Mouse (Mus musculus) erythroblast, adult 5-6 weeks (primary cell): ENCODE results near the gene Ptprd. TPM values are rescaled to one million over a fixed set of nuclear protein-coding genes. Genes with fewer than 3 reads are reported as not detected.

Source experiments
- ATAC-seq: replicated peaks from 2 replicates; pipeline ENCODE4 v1.8.0; 2016; ENCODE audit warnings: moderate number of reproducible peaks, mild to moderate bottlenecking, moderate TSS enrichment, inconsistent platforms; ENCODE audit not compliant: poor library complexity, low FRiP score, severe bottlenecking
- total RNA-seq, 2 experiments: library from RNA; stranded (forward) in 1 of 2; stranded (reverse) in 1 of 2; fragments of 150-400 nt in 1 of 2; fragments of 200-764, 138-1000 nt in 1 of 2; gene quantifications; 2 replicates each; pipeline versions ENCODE4 v1.2.3 to v1.2.4; 2015 to 2017; ENCODE audit warnings: low replicate concordance in 2 of 2

Gene Ptprd
- total RNA-seq (2015; ENCODE audit: low replicate concordance), result not detected in 2 replicates
- total RNA-seq (2017; ENCODE audit: low replicate concordance), result not detected in 2 replicates

DNA sequence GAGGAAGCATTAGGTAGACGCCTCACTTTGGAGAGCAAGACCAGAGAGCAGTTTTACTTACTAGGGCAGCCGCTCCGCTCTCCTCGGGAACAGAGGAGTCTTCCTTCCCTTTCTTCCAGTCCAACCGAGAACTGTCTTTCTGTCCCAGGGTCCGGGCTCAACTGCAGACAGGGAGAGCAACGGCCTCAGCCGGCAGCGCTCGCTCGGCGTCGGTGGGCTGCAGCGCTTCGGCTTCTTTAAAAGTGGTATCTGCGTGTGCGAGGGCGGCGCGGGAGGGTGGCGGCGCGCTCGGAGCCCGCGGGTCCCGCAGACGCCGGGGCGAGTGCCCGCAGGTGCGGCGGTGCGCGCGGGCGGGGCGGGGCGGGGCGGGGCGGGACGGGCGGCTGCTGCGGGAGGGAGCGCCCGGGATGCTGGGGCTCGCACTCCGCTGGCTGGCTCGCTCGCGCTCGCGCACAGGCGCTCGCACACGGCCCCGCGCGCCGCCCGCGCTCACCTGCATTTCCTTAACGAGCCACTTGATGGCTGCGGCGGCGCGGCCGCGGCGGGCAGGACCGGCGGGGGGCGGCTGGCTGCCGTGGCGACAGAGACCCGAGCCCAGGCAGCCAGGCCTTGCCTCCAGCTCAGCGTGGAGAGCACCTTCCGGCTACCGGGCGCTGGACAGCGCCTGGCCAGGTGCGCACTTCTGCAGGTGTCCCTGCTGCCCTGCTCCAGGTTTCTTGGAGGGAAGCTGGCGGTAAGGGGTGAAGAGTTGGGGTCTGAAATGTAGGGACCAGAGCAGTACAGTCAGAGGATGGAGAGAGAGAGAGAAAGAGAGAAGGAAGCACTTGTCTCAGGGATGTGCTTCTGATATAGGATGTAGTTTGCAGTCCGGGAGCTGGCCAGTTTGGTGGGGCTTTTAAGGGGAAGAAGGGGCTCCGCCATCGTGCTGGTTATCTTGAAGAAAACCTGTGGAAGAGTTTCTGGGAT lies at the start of gene Ptprd:
Ptprd (minus strand) TSS at position 433 of the 966 bp plus-strand sequence.
- no peak for ATAC-seq

- ATAC-seq, result no peak
Observed at GRCm38 (mm10) chr4:78235820-78236219, 24.1 kb upstream of the Ptprd start.

GRCm38 (mm10) chr4:78235316-78235715 lies 23.6 kb upstream of the Ptprd start:
- no peak for ATAC-seq

- ATAC-seq, result no peak
Observed at GRCm38 (mm10) chr4:78234681-78235080, 22.9 kb upstream of the Ptprd start.

- ATAC-seq, result no peak
Observed at GRCm38 (mm10) chr4:78213949-78214348, 2.2 kb upstream of the Ptprd start.

DNA sequence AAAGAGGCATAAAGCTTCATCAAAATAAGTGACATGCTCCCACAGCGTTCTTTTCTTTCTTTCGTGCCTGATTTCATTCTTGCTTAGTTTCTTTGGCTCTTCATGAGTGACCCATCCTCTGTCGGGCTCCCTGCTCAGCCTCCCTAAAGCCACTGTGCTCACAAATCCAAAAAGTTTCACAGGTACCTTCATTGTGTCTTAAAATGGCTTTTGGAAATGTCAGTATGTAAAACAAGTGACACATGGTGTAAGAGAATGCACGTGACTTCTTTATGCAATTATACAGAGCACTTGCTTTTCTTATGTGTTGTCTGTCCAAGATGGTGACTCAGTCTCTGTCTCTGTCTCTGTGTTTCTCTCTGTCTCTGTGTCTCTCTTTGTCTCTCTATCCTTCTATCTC lies 1.2 kb upstream of the Ptprd start:
- no peak for ATAC-seq

- no peak for ATAC-seq
Observed at GRCm38 (mm10) chr4:78210878-78211528, 758 bp downstream of the Ptprd start.

DNA sequence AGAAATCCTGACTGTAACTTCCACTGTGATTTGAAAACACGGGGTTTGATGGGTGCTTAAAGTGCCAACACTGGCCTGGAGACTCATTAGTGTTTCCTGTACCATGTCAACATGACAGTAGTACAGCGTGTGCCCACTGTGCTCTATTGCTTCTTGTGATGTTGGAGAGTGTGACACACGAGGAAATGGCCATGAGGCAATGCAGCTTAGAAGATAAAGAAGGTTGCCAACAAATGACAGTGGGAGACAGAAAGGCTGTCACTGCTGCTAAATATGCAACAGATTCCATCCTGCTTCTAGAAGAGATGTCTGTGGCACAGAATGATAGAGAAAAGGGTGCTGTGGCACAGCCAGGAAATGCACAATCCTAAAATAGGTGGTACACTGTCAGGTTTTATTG lies 6.7 kb downstream of the Ptprd start:
- ATAC-seq, result no peak

- no peak for ATAC-seq
Observed at GRCm38 (mm10) chr4:78168447-78168846, 43.3 kb downstream of the Ptprd start.

DNA sequence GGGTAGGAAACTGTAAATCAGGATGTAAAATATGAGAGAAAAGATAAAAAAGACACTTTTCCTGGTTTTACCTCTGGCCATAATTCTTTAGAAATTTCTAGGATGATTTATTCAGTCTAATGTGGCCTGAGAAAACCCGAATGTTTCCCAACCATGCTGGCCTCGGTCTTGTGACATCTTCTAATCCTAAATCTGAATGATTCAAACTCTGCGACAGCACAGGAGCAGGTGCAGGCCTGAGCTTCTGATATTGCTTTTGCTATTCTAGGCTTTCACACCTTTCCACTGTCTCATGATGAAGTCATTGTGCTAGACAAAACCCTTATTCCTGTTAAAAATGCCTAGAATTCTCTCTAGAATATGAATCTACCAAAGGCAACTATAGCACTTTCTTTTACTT lies 51.3 kb downstream of the Ptprd start:
- ATAC-seq, result no peak

DNA sequence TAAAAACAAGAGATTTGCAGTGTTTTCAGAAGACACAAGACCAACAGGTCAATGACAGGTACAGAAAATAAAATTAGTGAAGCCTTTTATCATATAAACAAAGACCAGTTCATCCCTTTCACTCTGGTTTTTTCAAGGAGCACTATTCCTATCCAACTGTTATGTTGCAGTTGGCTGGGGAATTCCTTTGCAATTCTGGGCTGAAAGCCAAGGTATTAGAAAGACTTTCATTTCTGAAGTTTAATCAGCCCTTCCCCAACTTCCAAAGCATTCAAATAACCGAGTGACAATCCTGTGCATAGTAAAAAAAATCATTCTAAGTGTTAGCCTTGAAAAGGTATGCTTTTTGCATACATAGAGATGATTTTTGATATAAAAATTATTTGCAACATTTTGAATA lies 61.2 kb downstream of the Ptprd start:
- no peak for ATAC-seq

DNA sequence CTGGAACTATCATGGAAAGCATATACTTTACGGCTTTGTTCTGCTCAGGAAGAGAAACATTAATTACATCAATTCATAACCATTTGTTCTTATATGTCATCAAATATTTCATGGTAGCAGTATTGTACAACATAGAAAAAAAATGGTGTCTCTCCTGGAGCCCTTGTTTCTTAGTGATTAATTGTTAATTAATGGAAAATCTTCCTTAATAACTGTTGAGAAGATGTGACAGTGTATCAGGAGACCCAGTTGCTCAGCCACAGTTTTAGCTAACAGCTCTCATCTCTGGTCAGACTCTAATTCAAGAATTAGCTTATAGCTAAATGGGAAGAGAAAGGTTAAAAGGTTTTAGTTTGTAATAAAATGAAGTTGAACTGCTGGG lies 69.0 kb downstream of the Ptprd start:
- no peak for ATAC-seq

- no peak for ATAC-seq
Observed at GRCm38 (mm10) chr4:78142088-78142766, 69.5 kb downstream of the Ptprd start.

GRCm38 (mm10) chr4:78110898-78111297 lies 100.9 kb downstream of the Ptprd start:
- no peak for ATAC-seq

- no peak for ATAC-seq
Observed at GRCm38 (mm10) chr4:78097526-78097925, 114.2 kb downstream of the Ptprd start.

DNA sequence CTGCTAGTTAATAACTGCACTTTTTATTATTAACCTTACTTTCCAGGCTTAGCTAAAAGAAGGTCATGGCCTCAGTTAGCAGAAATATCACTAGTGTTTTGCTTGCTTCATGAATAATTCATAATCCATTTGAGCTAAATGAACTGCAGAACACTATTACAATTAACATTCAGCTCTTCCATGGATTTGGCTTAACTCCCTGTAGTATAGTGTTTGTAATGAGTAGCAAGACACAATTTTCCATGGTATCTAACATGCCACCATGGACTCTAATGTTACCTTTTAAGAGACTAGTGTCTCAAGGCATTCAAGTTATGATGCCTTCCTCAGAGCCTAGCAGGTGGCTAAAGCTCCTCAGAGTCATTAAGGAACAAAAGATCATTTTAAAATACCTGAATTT lies 129.0 kb downstream of the Ptprd start:
- ATAC-seq, result no peak

DNA sequence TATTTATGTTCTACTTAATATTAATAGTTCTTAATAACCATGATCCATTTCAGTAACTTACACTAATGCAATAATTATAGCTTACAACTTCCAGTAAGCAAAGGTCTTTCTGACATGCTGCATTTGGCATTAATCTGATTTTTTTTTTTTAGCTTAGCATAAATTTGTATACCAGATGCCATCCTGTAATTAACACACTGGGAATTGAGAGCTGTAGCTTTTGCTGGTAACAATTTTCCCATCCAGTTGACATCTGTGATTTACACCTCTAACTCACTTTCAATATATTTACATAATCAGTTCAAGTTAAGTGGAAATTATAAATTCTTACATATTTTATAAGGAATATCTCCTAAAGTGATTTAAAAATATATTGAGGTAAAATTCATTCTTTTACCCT lies 134.3 kb downstream of the Ptprd start:
- no peak for ATAC-seq

DNA sequence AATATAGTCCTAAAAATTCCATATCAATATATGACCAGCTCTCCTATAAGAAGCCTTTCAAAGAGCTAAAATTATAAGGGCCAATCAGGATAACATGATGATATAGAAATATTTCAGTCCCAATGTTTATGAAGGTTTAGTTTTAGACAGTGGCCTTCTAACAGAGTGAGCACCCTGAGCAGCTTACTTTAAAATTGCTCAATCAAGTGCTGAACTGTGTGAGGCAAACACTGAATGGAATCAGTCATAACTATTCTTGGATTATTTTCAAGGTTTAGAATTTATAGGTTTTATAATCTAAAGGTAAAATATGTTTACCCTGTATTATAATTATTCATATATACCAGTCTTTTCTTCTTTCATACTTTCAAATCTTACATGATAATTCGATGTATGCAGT lies 134.7 kb downstream of the Ptprd start:
- ATAC-seq, result no peak

- ATAC-seq, result no peak
Observed at GRCm38 (mm10) chr4:78038401-78038800, 173.4 kb downstream of the Ptprd start.

GRCm38 (mm10) chr4:78002065-78002464 lies 209.7 kb downstream of the Ptprd start:
- no peak for ATAC-seq

DNA sequence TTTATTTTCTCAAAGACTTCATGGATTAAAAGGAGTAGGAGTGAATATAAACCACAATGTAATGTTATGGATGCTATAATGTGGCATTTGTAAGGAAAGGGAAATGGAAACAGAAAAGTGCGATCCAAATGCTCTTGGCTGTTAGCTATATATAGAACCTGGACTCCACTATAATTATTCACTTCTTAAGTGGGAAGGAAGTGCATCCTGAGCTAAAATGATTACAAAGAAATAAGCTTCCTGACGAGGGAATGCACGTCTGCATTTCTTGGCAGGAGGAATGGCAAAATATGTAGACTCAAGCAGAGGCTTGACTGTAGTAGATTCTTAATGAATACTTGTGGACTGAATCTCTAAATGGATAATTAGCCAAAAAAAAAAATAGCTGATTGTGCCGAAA lies 219.1 kb downstream of the Ptprd start:
- no peak for ATAC-seq
